Mouse (Mus musculus): ENCODE measurements at regions not wholly inside any gene's neighbourhood (a gene's known extent, or its start where the extent isn't known, plus 50 kb on each side); places are given as distances from the start of the nearest gene placed in this dataset.

DNA sequence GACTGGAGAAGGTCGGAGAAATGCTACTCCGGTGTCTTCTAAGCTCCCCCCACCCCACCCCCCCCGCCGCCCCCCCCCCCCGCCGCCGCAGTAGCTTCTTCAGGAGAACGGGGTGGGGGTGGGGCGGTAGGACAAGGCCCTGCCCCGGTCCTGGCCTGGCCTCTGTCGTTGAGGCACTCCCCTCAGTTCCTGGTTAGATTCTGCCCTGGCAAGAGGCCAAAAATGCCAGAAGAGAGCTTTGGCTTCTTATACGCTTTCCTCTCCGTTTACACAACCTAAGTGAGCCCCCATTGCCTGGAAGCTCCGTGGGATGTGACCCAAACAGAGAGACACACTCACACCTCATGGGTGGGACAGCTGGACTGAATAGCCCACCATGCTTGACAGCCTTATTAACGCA lies 338.9 kb downstream of the H2al1j start:
- Histone ChIP-seq H3K27me3 (replicated peaks) (peaks cover 4% of the 10 kb centered on the region; the same call in 1 of the 2 replicates), H3K4me1 (peaks cover 8% of the 10 kb centered on the region), H3K9ac (no peak overlapping the region), H3K4me3 (no peak overlapping the region), H3K36me3 (no peaks in the 10 kb centered on the region), H3K9me3 (no peaks in the 10 kb centered on the region), H3K27ac (no peak overlapping the region), H3K4me2 (replicated peaks) (no peak overlapping the region)
- 25% methylated on average over 9 of the region's 15 CpGs for WGBS
- ATAC-seq (ENCODE audit: low FRiP score, low read depth) = no peak

DNA sequence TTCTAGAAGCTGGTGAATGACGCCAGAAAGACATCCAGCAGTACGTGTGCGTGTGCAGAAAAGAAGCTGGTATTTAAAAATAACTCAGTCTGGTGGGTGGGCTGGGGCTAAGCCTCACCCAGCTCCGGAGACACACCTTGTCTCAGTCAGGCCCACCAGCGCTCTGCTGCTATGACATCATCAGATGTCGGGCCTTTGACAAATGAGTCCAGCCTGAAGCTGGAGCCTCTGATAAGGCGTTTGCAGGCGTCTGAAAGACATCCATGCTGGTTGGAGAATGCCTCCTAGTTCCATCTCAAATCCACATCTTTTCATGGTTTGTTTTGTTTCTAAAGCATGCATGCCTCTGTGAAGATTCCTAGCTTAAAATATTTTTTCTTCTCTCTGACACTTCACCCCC lies 344.2 kb downstream of the H2al1j start:
- H3K4me2 ChIP-seq (replicated peaks) = no peak overlapping the region
- H3K4me1 ChIP-seq = no peaks in the 10 kb centered on the region
- no peaks in the 10 kb centered on the region for H3K9me3 ChIP-seq
- no peak overlapping the region for H3K27ac ChIP-seq
- H3K4me3 ChIP-seq = no peak overlapping the region
- no peaks in the 10 kb centered on the region for H3K36me3 ChIP-seq
- H3K27me3 ChIP-seq (replicated peaks) = no peaks in the 10 kb centered on the region
- no peak for ATAC-seq (ENCODE audit: low FRiP score, low read depth)
- no peak overlapping the region for H3K9ac ChIP-seq
- 52% methylated on average over 8 of the region's 8 CpGs for whole genome bisulfite sequencing

DNA sequence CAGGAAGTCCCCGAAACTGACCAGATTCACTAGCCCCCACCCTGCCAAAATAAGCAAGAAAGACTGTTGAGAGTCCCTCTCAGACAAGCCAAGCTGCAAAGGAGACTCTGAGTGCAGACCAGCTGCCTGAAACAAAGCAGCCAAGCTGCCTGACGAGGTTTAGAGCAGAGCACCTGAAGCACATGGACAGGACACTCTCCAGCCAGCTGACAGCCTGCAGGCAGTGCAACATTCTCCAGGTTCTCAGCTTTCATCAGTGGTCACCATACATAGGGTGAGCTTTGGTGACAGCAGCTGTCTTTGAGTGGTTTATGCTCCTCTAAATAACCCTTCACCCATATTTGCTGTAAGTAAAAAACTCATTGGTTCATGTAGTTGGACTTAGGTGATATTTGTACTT lies 350.5 kb downstream of the H2al1j start:
- H3K27me3 ChIP-seq (replicated peaks) = no peaks in the 10 kb centered on the region
- no peak overlapping the region for H3K4me3 ChIP-seq
- H3K36me3 ChIP-seq = no peaks in the 10 kb centered on the region
- no peak overlapping the region for H3K9ac ChIP-seq
- no peak overlapping the region for H3K27ac ChIP-seq
- no peaks in the 10 kb centered on the region for H3K4me1 ChIP-seq
- ATAC-seq (ENCODE audit: low FRiP score, low read depth) = no peak
- H3K9me3 ChIP-seq = no peaks in the 10 kb centered on the region
- H3K4me2 ChIP-seq (replicated peaks) = no peak overlapping the region
- 90% methylated on average over 2 of the region's 2 CpGs for WGBS

GRCm38 (mm10) chrX:11681274-11681673 lies 353.7 kb downstream of the H2al1j start:
- Histone ChIP-seq H3K36me3 (no peaks in the 10 kb centered on the region), H3K9me3 (no peaks in the 10 kb centered on the region), H3K4me2 (replicated peaks) (no peak overlapping the region), H3K27ac (no peak overlapping the region), H3K4me1 (no peaks in the 10 kb centered on the region), H3K27me3 (replicated peaks) (no peaks in the 10 kb centered on the region), H3K4me3 (no peak overlapping the region), H3K9ac (no peak overlapping the region)
- WGBS = 79% methylated on average over 2 of the region's 2 CpGs
- ATAC-seq (ENCODE audit: low FRiP score, low read depth) = no peak

GRCm38 (mm10) chrX:11689989-11690405 lies 362.4 kb downstream of the H2al1j start:
- H3K4me3 ChIP-seq = no peak overlapping the region
- WGBS = 74% methylated on average over 18 of the region's 18 CpGs
- no peaks in the 10 kb centered on the region for H3K9me3 ChIP-seq
- ATAC-seq (ENCODE audit: low FRiP score, low read depth) = no peak
- no peak overlapping the region for H3K9ac ChIP-seq
- no peak overlapping the region for H3K4me2 ChIP-seq (replicated peaks)
- H3K4me1 ChIP-seq = no peaks in the 10 kb centered on the region
- no peak overlapping the region for H3K27ac ChIP-seq
- no peaks in the 10 kb centered on the region for H3K27me3 ChIP-seq (replicated peaks)
- no peaks in the 10 kb centered on the region for H3K36me3 ChIP-seq

- H3K4me1 ChIP-seq = no peaks in the 10 kb centered on the region
- H3K9ac ChIP-seq = no peak overlapping the region
- H3K36me3 ChIP-seq = no peaks in the 10 kb centered on the region
- WGBS = 56% methylated on average over 5 of the region's 5 CpGs
- no peak overlapping the region for H3K4me3 ChIP-seq
- no peaks in the 10 kb centered on the region for H3K9me3 ChIP-seq
- no peak for ATAC-seq (ENCODE audit: low FRiP score, low read depth)
- no peak overlapping the region for H3K27ac ChIP-seq
- no peak overlapping the region for H3K4me2 ChIP-seq (replicated peaks)
- H3K27me3 ChIP-seq (replicated peaks) = no peaks in the 10 kb centered on the region
These were observed 362.8 kb downstream of the H2al1j start for GRCm38 (mm10) chrX:11690446-11690845.

GRCm38 (mm10) chrX:11691019-11691418 lies 363.4 kb downstream of the H2al1j start:
- no peaks in the 10 kb centered on the region for H3K4me1 ChIP-seq
- WGBS = 49% methylated on average over 4 of the region's 4 CpGs
- no peak overlapping the region for H3K27ac ChIP-seq
- H3K36me3 ChIP-seq = no peaks in the 10 kb centered on the region
- no peak overlapping the region for H3K9ac ChIP-seq
- ATAC-seq (ENCODE audit: low FRiP score, low read depth) = no peak
- H3K4me2 ChIP-seq (replicated peaks) = no peak overlapping the region
- no peaks in the 10 kb centered on the region for H3K27me3 ChIP-seq (replicated peaks)
- H3K9me3 ChIP-seq = no peaks in the 10 kb centered on the region
- H3K4me3 ChIP-seq = no peak overlapping the region

GRCm38 (mm10) chrX:11696565-11696964 lies 368.9 kb downstream of the H2al1j start:
- Histone ChIP-seq H3K27me3 (replicated peaks) (no peaks in the 10 kb centered on the region), H3K4me2 (replicated peaks) (no peak overlapping the region), H3K4me3 (no peak overlapping the region), H3K9me3 (no peaks in the 10 kb centered on the region), H3K36me3 (no peaks in the 10 kb centered on the region), H3K4me1 (no peaks in the 10 kb centered on the region), H3K27ac (no peak overlapping the region), H3K9ac (no peak overlapping the region)
- ATAC-seq (ENCODE audit: low FRiP score, low read depth) = no peak
- WGBS = 91% methylated on average over 4 of the region's 4 CpGs

DNA sequence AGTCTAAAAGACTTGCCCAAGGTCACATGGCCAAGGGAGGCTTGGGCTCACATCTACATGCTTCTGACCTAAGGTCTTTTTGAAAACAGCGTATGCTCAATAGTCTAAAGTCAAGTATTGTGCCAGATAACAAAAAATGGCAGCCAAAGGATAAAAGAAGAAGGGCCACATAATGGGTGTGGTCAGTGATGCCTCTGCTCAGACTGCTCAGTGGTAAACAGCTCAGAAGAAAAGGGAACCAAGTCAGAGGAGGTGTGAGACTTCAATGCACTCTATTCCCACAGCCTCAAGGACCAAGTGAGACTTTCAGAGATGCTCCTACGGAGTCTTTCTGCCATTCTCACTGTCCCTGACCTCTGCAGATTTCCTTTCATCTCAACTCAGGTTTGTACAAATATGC lies 373.5 kb downstream of the H2al1j start:
- no peak overlapping the region for H3K9ac ChIP-seq
- no peaks in the 10 kb centered on the region for H3K36me3 ChIP-seq
- ATAC-seq (ENCODE audit: low FRiP score, low read depth) = no peak
- no peaks in the 10 kb centered on the region for H3K4me1 ChIP-seq
- no peak overlapping the region for H3K4me2 ChIP-seq (replicated peaks)
- H3K27ac ChIP-seq = no peak overlapping the region
- H3K9me3 ChIP-seq = no peaks in the 10 kb centered on the region
- no peaks in the 10 kb centered on the region for H3K27me3 ChIP-seq (replicated peaks)
- 82% methylated on average over 2 of the region's 2 CpGs for WGBS
- no peak overlapping the region for H3K4me3 ChIP-seq

GRCm38 (mm10) chrX:11705851-11706557 lies 378.4 kb downstream of the H2al1j start:
- Histone ChIP-seq H3K9me3 (no peaks in the 10 kb centered on the region), H3K27me3 (replicated peaks) (no peaks in the 10 kb centered on the region), H3K4me1 (peaks cover 14% of the 10 kb centered on the region), H3K27ac (no peak overlapping the region), H3K9ac (no peak overlapping the region), H3K36me3 (no peaks in the 10 kb centered on the region), H3K4me3 (no peak overlapping the region), H3K4me2 (replicated peaks) (no peak overlapping the region)
- ATAC-seq (ENCODE audit: low FRiP score, low read depth) = no peak
- 88% methylated on average over 6 of the region's 6 CpGs for WGBS

GRCm38 (mm10) chrX:11707330-11707729 lies 379.7 kb downstream of the H2al1j start:
- Histone ChIP-seq H3K4me1 (peaks cover 14% of the 10 kb centered on the region), H3K4me3 (no peak overlapping the region), H3K9me3 (no peaks in the 10 kb centered on the region), H3K36me3 (no peaks in the 10 kb centered on the region), H3K4me2 (replicated peaks) (no peak overlapping the region), H3K9ac (no peak overlapping the region), H3K27ac (no peak overlapping the region), H3K27me3 (replicated peaks) (no peaks in the 10 kb centered on the region)
- 48% methylated on average over 6 of the region's 6 CpGs for WGBS
- no peak for ATAC-seq (ENCODE audit: low FRiP score, low read depth)

DNA sequence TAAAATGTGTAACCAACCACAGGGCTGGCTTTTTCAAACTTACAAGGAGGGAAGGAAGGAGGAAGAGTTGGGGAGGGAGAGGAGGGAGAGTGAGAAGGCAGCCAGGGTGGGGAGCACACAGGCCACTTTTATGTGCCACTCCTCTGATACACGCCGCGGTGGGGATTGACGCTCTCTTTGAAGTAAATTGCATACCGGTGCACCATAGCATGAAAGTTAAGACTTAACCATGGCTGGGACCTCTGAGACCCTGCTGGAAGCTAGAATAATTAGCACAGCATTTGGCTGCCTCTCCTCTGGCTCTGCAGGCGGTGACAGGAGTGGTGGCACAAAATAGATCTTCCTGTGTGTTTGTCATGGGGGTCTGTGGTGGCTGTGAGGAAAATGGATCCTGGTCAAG lies 380.7 kb downstream of the H2al1j start:
- no peaks in the 10 kb centered on the region for H3K27me3 ChIP-seq (replicated peaks)
- H3K4me2 ChIP-seq (replicated peaks) = no peak overlapping the region
- ATAC-seq (ENCODE audit: low FRiP score, low read depth) = no peak
- H3K9ac ChIP-seq = no peak overlapping the region
- peaks cover 14% of the 10 kb centered on the region for H3K4me1 ChIP-seq
- no peaks in the 10 kb centered on the region for H3K9me3 ChIP-seq
- WGBS = 33% methylated on average over 6 of the region's 6 CpGs
- H3K36me3 ChIP-seq = no peaks in the 10 kb centered on the region
- no peak overlapping the region for H3K4me3 ChIP-seq
- H3K27ac ChIP-seq = no peak overlapping the region

- no peak for ATAC-seq (ENCODE audit: low FRiP score, low read depth)
- Histone ChIP-seq H3K9ac (no peak overlapping the region), H3K4me3 (no peak overlapping the region), H3K27me3 (replicated peaks) (no peaks in the 10 kb centered on the region), H3K36me3 (no peaks in the 10 kb centered on the region), H3K4me1 (peaks cover 14% of the 10 kb centered on the region), H3K9me3 (no peaks in the 10 kb centered on the region), H3K4me2 (replicated peaks) (no peak overlapping the region), H3K27ac (no peak overlapping the region)
- WGBS = 86% methylated on average over 4 of the region's 4 CpGs
These were observed 381.7 kb downstream of the H2al1j start for GRCm38 (mm10) chrX:11709326-11709725.

Measured in neural tube, embryonic 12.5 days (tissue).